Mouse (Mus musculus) neural tube, embryonic 14.5 days (tissue): Measurements from ENCODE around the gene A930009A15Rik. TPM values are rescaled to one million over a fixed set of nuclear protein-coding genes. Genes with fewer than 3 reads are reported as not detected.

Source experiments
- ATAC-seq: fragments of 200-750 bp; cut with Nextera tagmentation; 2 replicates; pipeline ENCODE4 v1.8.0; 2017; ENCODE audit warnings: low read depth, mild to moderate bottlenecking, moderate TSS enrichment, moderate library complexity
- H3K27ac ChIP-seq: fragments of 300-500 bp; sonication (generic); 2 replicates; pipeline ENCODE4 v1.5.1; 2014; ENCODE audit warnings: low read depth, mild to moderate bottlenecking, control low read depth, low read length, moderate library complexity, mixed read lengths
- H3K27me3 ChIP-seq: fragments of 300-500 bp; sonication (generic); 2 replicates; pipeline ENCODE4 v1.6.1; 2014; ENCODE audit warnings: low read length; ENCODE audit not compliant: control insufficient read depth, insufficient read depth
- H3K36me3 ChIP-seq: fragments of 300-500 bp; sonication (generic); 2 replicates; pipeline ENCODE4 v1.6.1; 2014; ENCODE audit warnings: low read length, mixed read lengths; ENCODE audit not compliant: control insufficient read depth, insufficient read depth
- H3K4me1 ChIP-seq: fragments of 300-500 bp; sonication (generic); 2 replicates; pipeline ENCODE4 v1.6.1; 2014; ENCODE audit warnings: low read length; ENCODE audit not compliant: control insufficient read depth, insufficient read depth
- H3K4me2 ChIP-seq: fragments of 300-500 bp; sonication (generic); 2 replicates; pipeline ENCODE4 v1.6.1; 2014; ENCODE audit warnings: mild to moderate bottlenecking, low read depth, low read length, control low read depth
- H3K4me3 ChIP-seq: fragments of 300-500 bp; sonication (generic); 2 replicates; pipeline ENCODE4 v1.5.1; 2014; ENCODE audit warnings: low read depth, low read length, control low read depth, mixed read lengths
- H3K9ac ChIP-seq: fragments of 300-500 bp; sonication (generic); replicated peaks from 2 replicates; pipeline ENCODE4 v1.6.1; 2014; ENCODE audit warnings: low read depth, mild to moderate bottlenecking, control low read depth, low read length, mixed read lengths
- H3K9me3 ChIP-seq: fragments of 300-500 bp; sonication (generic); 2 replicates; pipeline ENCODE4 v1.6.1; 2016; ENCODE audit warnings: low read length; ENCODE audit not compliant: control insufficient read depth
- WGBS: fragments of 180-500 bp; shearing (Covaris S2); extraction: QIAGEN DNeasy Blood & Tissue Kit; methylation state at CpG from one replicate; pipeline ENCODE4 v1.1.7; 2014; 5-methylcytosine and 5-hydroxymethylcytosine counted together
- polyA plus RNA-seq: library from polyadenylated mRNA; unstranded; fragments of >200 nt; fragmentation: Nextera tagmentation; extraction: Ambion mirVana; gene quantifications from 2 replicates; pipeline ENCODE4 v1.2.1, GENCODE M21; 2014

Gene A930009A15Rik
- polyA plus RNA-seq, 1 experiment from 2014 or later: 0.35 TPM

DNA sequence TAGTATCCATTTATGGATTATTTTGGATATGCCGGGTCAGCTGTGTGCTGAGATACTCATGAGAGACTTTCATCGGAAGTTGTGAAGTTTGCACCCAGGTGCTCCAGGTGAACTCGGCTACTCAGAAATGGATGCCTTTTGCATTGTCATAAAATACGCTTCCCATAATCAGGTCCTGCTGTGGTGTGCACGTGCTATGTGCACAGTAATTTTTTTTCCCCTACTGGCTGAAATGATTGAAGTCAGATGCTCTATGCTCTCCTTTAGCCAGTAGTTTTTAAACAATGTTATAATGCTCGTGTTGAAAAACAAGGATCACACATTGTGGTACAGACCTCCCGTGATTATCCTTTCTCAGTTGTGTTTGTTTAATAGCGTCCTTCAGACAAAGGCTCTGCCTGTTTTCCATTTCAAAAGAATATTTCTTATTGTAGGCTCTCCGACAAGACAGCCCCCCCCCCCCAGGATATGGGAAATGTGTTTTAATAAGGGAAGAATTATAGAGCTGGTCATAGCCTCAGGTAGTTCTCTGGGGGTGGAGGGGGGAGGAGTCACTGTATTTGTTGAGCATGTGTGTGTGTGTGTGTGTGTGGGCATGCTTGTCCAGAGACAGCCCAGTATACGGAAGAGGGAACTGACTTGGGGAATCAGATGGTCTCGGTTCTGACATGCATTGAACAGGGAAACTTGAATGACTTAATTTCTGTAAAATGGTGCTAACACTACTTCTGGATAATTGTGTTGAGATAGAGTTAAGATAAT lies 16.3 kb upstream of the A930009A15Rik start:
- no peak for ATAC-seq
- H3K4me2 ChIP-seq: no peak overlapping the region
- 56% methylated on average over 11 of the region's 11 CpGs for WGBS

DNA sequence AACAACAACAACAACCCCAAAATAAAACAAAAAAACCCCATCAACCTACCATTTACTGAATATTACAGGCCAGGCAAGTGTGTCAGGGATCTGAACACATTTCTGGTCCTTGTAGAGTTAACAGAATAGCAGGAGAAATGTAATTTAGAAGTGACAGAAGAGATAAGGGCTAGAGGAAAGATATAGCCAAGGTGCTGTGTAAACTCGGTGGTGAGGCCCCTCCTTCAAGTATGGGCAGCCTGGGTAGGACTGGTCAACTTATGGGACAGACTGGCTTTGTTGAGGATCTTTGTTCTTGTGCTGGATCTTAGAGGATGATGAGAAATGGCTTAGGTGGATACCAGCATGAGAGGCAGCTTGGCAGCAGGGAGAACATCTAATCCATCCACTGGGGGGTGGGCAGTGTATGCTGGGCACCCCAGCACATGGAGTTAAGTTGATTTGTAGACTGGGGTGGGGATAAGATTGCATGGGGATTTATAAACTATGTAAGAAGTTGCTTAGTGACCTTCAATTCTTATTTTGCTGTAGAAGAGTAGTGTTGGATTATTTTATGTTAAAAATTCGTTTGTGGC lies 14.5 kb upstream of the A930009A15Rik start:
- WGBS: 54% methylated on average over 2 of the region's 2 CpGs
- Histone ChIP-seq H3K27me3 (no peaks in the 10 kb centered on the region), H3K36me3 (no peaks in the 10 kb centered on the region), H3K4me3 (no peak overlapping the region), H3K9ac (no peak overlapping the region), H3K4me2 (no peak overlapping the region), H3K9me3 (no peaks in the 10 kb centered on the region), H3K27ac (no peak overlapping the region), H3K4me1 (no peaks in the 10 kb centered on the region)
- ATAC-seq: no peak

More for the DNA sequence above, 16.3 kb upstream of the A930009A15Rik start:
- H3K27ac ChIP-seq: no peak overlapping the region
- H3K4me3 ChIP-seq: no peak overlapping the region
- H3K9ac ChIP-seq: no peak overlapping the region
- H3K4me1 ChIP-seq: no peaks in the 10 kb centered on the region
- no peaks in the 10 kb centered on the region for H3K36me3 ChIP-seq
- H3K9me3 ChIP-seq: no peaks in the 10 kb centered on the region
- H3K27me3 ChIP-seq: no peaks in the 10 kb centered on the region

DNA sequence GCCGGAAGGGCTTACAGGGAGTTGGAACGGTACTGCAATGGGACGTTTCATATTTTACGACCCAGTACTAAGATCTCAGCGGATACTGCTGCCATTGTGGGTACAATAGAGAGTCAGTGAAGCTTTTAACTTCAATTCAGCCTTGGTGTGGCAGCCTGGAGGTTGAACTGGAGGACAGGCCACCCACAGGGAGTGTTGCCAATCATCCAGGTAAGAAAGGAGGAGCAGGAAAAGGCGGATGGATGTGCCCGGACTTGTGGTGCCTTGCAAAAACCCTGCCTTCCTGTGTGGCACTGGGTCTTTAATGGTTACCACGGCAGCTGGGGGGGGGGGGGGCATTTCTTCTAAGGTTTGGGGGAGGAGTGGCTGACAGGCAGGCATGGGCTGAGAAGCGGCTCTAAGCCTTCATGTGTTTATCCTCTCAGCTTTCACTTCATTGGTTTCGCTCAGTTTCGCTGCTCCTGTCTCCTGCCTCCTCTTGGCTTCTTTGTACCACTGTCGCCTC lies 13.0 kb upstream of the A930009A15Rik start:
- no peaks in the 10 kb centered on the region for H3K27me3 ChIP-seq
- H3K4me2 ChIP-seq: no peak overlapping the region
- H3K9me3 ChIP-seq: no peaks in the 10 kb centered on the region
- no peak overlapping the region for H3K9ac ChIP-seq
- 18% methylated on average over 12 of the region's 12 CpGs for WGBS
- H3K4me1 ChIP-seq: no peaks in the 10 kb centered on the region
- no peaks in the 10 kb centered on the region for H3K36me3 ChIP-seq
- no peak overlapping the region for H3K4me3 ChIP-seq
- no peak for ATAC-seq
- no peak overlapping the region for H3K27ac ChIP-seq

DNA sequence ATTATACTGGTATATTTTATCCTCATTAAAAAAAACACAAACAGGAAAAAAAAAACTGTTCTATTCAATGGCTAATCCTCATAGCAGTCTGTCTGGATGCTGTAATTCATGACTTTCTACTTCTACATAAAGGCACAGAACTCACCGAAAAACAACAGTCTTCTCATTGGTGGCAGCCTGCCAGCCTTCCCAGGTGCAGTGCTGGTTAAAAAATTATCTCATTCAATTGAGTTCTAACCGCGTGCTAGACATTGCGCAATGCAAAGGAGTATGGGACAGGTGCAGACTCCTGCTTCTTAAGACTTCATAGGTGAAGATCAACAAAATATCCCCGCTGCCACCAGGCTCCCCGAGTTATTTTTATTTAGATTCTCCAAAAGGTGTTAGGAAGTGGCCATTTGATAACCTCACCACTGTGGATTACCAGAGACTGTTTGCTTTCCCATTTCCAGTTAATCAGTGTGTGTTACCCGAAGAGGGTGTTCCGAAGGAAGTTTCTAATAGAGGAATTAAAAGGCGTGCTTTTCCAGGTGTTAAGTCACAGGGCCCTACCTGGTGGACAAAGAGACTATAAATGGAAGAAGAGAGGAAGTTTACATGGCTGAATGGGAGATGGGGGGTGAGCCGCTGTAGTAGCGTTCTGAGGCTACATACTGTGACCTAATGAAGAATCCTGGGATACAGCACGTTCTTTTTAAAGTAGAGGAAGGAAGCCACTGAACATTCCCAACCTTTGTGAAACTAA lies 8.5 kb upstream of the A930009A15Rik start:
- Histone ChIP-seq H3K27ac (no peak overlapping the region), H3K36me3 (no peaks in the 10 kb centered on the region), H3K9ac (no peak overlapping the region), H3K4me2 (no peak overlapping the region), H3K4me3 (no peak overlapping the region), H3K4me1 (no peaks in the 10 kb centered on the region), H3K27me3 (no peaks in the 10 kb centered on the region), H3K9me3 (no peaks in the 10 kb centered on the region)
- ATAC-seq: no peak
- WGBS: 61% methylated on average over 12 of the region's 12 CpGs

DNA sequence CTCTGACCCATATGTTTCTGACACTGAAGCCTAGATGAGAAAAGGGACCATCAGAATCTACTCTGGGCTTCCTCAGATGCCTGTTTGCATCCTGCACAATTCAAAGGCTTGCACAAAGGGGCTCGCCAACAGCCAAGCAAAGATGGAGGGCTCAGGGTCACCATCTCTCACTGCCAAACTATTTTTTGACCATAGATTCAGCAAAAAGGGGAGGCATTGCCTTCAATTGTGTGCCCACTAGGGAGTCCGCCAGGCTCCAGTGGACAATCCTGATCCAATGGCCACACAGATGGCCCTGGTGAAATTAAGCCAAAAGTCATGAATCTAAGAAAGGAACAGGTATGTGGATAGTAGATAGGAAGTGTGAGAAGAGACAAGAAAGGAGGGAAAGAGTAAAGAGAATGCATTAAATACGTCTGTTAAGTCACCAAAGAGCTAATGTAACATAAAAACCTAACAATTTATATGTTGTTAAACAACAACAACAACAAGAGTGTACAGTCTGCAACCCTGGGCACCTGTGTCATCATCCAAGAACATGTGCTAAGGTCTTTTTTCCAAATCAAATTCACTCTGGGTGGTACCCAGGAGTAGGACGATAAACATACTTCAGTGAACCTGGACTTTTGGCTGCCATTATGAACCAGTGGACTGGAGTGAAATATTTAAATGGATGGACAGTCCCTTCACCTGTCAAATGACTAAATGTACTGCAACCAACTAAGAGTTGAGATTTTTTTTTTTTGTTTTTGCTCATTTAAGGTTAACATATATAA lies 6.7 kb upstream of the A930009A15Rik start:
- ATAC-seq: no peak
- 91% methylated on average over 4 of the region's 4 CpGs for WGBS
- H3K4me1 ChIP-seq: no peaks in the 10 kb centered on the region

DNA sequence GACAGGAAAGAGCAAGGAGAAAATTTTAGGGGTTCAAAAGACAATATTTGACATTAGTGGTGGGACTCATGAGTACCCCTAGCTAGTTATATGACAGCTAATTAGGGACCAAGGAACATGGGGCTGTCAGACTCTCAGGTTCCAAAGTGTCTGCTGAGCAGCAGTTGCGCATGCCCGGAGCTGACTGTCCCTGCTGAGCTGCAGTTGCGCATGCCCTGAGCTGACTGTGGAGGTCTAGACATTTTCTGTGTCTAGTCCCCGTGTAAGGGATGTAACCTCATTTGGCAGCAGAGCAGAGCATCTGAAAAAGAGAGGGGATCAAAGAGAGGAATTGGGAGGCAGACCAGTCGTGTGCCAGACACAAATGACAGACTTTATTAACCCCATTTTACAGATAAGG lies 5.8 kb upstream of the A930009A15Rik start:
- Histone ChIP-seq H3K9ac (no peak overlapping the region), H3K4me1 (no peaks in the 10 kb centered on the region), H3K27me3 (no peaks in the 10 kb centered on the region), H3K4me3 (no peak overlapping the region), H3K9me3 (no peaks in the 10 kb centered on the region), H3K36me3 (no peaks in the 10 kb centered on the region), H3K27ac (no peak overlapping the region), H3K4me2 (no peak overlapping the region)
- 86% methylated on average over 5 of the region's 5 CpGs for WGBS
- ATAC-seq: no peak

More for the DNA sequence above, 6.7 kb upstream of the A930009A15Rik start:
- H3K9ac ChIP-seq: no peak overlapping the region
- H3K4me2 ChIP-seq: no peak overlapping the region
- H3K4me3 ChIP-seq: no peak overlapping the region
- H3K9me3 ChIP-seq: no peaks in the 10 kb centered on the region
- no peaks in the 10 kb centered on the region for H3K36me3 ChIP-seq
- H3K27ac ChIP-seq: no peak overlapping the region
- no peaks in the 10 kb centered on the region for H3K27me3 ChIP-seq

DNA sequence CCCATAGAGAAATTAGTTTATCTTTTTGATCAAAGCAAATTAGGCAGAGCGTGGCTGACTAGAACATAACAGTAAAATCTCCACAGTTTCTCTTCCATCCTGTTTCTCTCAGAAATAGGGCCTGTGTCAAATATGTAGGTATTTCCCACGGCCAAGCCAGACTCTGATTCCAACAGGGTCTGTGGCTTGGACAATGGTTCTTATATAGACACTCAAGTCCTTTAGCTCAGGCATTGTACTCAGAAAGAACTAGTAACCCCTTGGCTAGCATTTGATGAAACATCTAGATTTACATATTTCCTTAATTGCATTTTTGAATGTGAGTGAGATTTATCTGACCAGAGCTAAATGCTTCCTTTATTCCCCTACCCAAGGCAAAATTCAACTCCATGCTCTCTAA lies 791 bp downstream of the A930009A15Rik start:
- no peak overlapping the region; the same call in 1 of the 2 replicates for H3K27ac ChIP-seq
- no peak overlapping the region for H3K9ac ChIP-seq
- H3K9me3 ChIP-seq: no peaks in the 10 kb centered on the region
- ATAC-seq: no peak
- H3K4me1 ChIP-seq: no peaks in the 10 kb centered on the region
- 28% methylated on average over 2 of the region's 2 CpGs for WGBS
- no peaks in the 10 kb centered on the region for H3K27me3 ChIP-seq
- no peaks in the 10 kb centered on the region for H3K36me3 ChIP-seq
- no peak overlapping the region for H3K4me2 ChIP-seq
- H3K4me3 ChIP-seq: no peak overlapping the region

DNA sequence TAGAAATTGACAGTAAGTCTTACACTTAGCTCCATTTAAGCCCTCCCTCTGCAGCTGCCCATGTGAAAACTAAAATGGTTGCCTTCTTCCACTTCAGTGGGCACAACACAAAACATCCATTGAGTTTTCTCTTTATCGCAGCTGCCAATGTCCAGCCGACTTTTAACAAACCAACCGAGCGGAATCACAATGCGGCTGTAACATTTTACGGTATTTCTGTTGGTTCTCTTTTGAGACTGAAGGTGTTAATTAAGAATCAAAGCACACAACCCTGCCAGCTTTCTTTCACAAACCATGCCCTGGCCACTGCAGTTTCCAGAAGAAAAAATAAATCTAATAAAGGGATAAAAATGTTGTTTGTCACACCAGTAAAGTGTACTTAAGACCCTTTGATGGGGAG lies 1.5 kb downstream of the A930009A15Rik start:
- Histone ChIP-seq H3K4me2 (no peak overlapping the region), H3K27me3 (no peaks in the 10 kb centered on the region), H3K9me3 (no peaks in the 10 kb centered on the region), H3K4me1 (no peaks in the 10 kb centered on the region), H3K9ac (no peak overlapping the region), H3K4me3 (no peak overlapping the region), H3K36me3 (no peaks in the 10 kb centered on the region), H3K27ac (no peak overlapping the region)
- 9% methylated on average over 6 of the region's 6 CpGs for WGBS
- ATAC-seq: peak; percentile 76
